Mouse (Mus musculus) myocyte (in vitro differentiated cells): Measurements from ENCODE around the gene Lgsn.

ENCODE experiments used
- E2F4 ChIP-seq: IDR thresholded peaks from one replicate; pipeline ENCODE4 v1.6.1; 2011; ENCODE audit warnings: mild to moderate bottlenecking, control low read depth, moderate library complexity; ENCODE audit not compliant: insufficient read depth
- MAX ChIP-seq: IDR thresholded peaks from one replicate; pipeline ENCODE4 v1.6.1; 2011; ENCODE audit warnings: low read depth, mild to moderate bottlenecking, control low read depth
- MYOD1 ChIP-seq, 3 experiments: IDR thresholded peaks; one replicate each; pipeline ENCODE4 v1.6.1; 2011; ENCODE audit warnings: control low read depth in 2 of 3, low read depth in 2 of 3, mild to moderate bottlenecking in 2 of 3, moderate library complexity in 1 of 3; ENCODE audit not compliant: insufficient read length in 2 of 3, control insufficient read depth in 1 of 3
- POLR2A ChIP-seq: IDR thresholded peaks from one replicate; pipeline ENCODE4 v1.6.1; 2011; ENCODE audit warnings: low read depth, mild to moderate bottlenecking, control low read depth, moderate library complexity; ENCODE audit not compliant: insufficient read length
- REST ChIP-seq: IDR thresholded peaks from one replicate; pipeline ENCODE4 v1.6.1; 2011; ENCODE audit warnings: mild to moderate bottlenecking, control low read depth, moderate library complexity; ENCODE audit not compliant: insufficient read depth, insufficient read length
- SRF ChIP-seq: IDR thresholded peaks from one replicate; pipeline ENCODE4 v1.6.1; 2011; ENCODE audit warnings: low read depth; ENCODE audit not compliant: control insufficient read depth, insufficient read length
- TCF12 ChIP-seq: IDR thresholded peaks from one replicate; pipeline ENCODE4 v1.6.1; 2011; ENCODE audit warnings: mild to moderate bottlenecking, control low read depth; ENCODE audit not compliant: poor library complexity, insufficient read depth, severe bottlenecking

DNA sequence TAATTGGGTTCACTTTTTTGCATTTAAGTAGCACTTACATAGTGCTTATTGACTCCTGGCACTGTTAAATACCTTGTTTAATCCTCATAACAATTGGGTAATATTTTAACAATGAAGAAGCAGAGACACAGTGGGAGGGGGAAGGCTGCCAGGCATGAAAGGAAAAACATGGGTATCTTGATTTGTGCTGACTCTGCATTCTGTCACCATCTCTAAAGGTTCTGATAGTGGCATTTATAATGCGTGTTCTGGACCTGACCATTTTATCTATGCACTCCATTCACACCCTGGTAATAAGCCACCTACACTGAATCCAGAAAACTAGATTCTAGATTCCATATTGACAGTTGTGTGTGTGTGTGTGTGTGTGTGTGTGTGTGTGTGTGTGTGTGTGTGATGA is 19.4 kb downstream of the Lgsn start:
- TF ChIP-seq POLR2A, result no peak
- no peak for TF ChIP-seq SRF
- TF ChIP-seq TCF12, result no peak
- TF ChIP-seq REST, result no peak
- no peak for TF ChIP-seq MYOD1 (IDR thresholded peaks at IDR 0.05; ENCODE audit: control insufficient read depth in 1 of 3, insufficient read length in 2 of 3, low read depth in 2 of 3)
- no peak for TF ChIP-seq MAX
- TF ChIP-seq E2F4, result no peak
